Mouse (Mus musculus) small intestine, adult 2 months (tissue): ENCODE results near the gene H60b.
"Not testable (repeated sequence)": the region's sequence is repeated elsewhere in the genome, so short reads cannot be mapped to it uniquely, and the experiment has no call there.

ENCODE experiments used
- CTCF ChIP-seq: fragments of 200-500 bp; IDR thresholded peaks from 2 replicates; pipeline ENCODE4 v1.5.1; 2012; ENCODE audit warnings: low read depth, mild to moderate bottlenecking, control low read depth, inconsistent platforms, low read length, moderate library complexity, mixed read lengths; ENCODE audit not compliant: insufficient replicate concordance, insufficient read length; ENCODE audit errors: extremely low read depth
- POLR2A ChIP-seq: fragments of 200-500 bp; IDR thresholded peaks from 2 replicates; pipeline ENCODE4 v1.6.1; 2012; ENCODE audit warnings: low read depth, mild to moderate bottlenecking, control low read depth, inconsistent platforms, low read length, moderate library complexity

- not testable (repeated sequence) for TF ChIP-seq CTCF, POLR2A
Observed at GRCm38 (mm10) chr10:22172431-22173334, 14.3 kb downstream of the H60b start.
